Mouse (Mus musculus): ENCODE results near the gene Rad54l2. TPM values are rescaled to one million over a fixed set of nuclear protein-coding genes. Genes with fewer than 3 reads are reported as not detected.

Gene Rad54l2
- total RNA-seq, 2 experiments from 2014 or later, result 16.5 to 17.1 TPM

DNA sequence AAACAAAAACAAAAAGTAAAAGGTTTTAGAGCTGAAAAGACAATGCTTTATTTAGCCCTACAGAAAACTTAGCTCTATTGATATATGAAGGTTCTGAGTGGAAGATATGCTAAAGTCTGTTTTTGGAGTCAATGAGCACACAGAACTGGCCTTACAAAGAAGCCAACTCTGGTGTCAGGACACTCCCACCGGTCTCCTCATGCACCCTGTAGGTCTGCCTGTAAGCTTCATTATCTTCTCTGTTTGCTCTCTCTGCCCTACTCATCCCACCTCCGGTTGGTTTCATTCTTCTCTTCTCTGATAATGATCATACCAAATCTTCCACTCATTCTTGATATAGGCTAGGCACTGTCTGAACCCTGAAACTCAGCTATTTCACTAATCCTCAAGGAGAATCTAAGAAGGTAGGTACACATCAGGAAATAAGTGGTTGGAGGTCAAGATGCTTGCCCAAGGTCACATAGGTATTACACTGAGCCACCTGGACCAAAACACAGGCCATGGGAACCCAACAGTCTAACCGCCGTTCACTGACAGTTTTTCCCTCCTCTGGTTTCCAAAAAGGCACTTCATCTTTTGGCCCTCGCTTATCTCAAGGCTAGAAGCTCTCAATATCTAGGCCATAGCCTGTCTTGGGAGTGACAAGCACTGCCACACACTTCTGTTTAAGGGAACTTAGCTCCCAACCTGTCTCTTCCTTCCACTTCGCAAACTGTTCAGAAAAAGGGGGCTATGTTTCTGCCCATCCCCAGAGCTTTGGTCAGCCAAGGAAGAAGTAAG, 104.7 kb downstream of the Rad54l2 start:
- no peak for DNase-seq (ENCODE audit: low spot score in 2 of 2)
- intact Hi-C loops (cut with DNase I), result no loop called here

DNA sequence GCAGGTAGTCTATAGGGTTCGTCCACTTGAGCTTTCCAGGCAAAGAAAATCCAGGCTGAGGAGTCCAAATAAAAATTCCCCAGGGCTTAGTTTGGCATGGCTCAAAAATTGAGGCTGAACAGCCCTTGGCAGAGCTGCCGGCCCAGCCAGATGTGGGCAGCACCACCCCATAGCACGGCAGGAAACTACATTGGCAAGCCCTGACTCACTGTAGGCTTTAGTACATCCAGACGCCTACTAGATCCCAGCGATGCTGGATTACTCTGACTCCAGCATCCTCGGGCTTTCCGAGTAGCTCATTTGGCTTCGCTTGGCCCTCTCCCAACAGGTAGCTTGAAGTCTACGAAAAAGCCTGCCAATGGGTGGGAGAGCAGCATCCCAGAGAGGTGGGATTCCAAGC, 108.0 kb downstream of the Rad54l2 start:
- peak in 1 of 2 experiments; percentile 72 for DNase-seq (ENCODE audit: low spot score in 2 of 2)
- intact Hi-C loops (cut with DNase I), result no loop called here

DNA sequence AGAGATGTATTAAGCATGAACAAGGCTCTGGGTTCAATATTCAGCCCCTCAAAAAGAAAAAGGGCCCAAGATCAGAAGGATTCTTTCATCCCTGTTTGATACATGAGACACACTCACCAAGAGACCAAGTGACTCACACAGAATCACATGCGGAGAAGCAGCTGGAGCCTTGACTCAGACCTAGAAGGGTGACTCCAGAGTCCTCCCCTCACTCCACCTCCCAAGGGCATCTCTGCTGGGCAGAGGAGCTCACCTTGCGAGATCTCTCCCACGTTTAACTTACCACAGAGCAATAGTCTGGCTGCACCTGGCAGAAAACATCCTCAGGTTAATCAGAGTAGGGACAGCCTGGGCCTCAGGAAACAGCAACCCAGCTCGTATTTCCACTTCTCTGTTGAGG, 110.8 kb downstream of the Rad54l2 start:
- no peak for DNase-seq (ENCODE audit: low spot score in 2 of 2)
- intact Hi-C loops (cut with DNase I), result no loop called here

DNA sequence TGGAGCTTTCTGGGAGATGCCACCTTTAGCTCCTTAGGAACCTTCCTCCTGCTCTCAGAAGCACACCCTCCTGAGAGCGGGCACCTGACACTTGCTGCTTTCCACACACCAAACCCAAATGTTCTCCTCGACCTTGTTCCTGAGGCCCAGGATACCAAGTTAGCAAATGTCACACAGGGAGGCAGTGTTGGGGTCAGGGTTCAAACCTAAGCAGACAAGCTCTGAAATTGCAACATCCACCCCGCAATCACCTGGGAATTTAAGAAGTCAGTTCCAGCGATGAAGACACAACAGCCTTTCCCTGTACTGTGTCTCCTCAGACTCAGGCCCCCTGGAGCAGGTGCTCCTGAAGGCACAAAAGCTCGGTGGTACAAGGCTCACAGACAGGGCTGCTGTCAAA, 111.3 kb downstream of the Rad54l2 start:
- intact Hi-C loops (cut with DNase I), result no loop called here
- DNase-seq (ENCODE audit: low spot score in 2 of 2), result no peak

DNA sequence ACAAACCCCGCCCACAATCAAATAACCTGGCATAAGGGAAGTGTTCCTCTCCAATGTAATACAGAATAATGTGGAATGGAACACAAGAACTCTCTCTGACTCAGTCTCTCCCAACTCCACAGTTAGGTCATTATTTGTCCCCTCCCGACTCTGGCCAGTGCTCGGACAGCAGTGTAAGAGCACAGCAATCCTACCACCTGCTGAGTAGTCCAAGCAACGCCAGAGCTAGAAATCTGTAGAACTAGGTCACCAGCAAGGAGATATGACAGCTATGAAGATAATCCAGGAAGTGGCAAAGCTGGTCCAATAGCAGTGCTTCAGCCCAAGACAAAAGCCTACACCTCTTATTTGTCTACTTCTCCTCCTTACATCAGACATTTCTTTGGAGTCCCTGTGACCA, 112.4 kb downstream of the Rad54l2 start:
- DNase-seq (ENCODE audit: low spot score in 2 of 2), result no peak
- intact Hi-C loops (cut with DNase I), result no loop called here

DNA sequence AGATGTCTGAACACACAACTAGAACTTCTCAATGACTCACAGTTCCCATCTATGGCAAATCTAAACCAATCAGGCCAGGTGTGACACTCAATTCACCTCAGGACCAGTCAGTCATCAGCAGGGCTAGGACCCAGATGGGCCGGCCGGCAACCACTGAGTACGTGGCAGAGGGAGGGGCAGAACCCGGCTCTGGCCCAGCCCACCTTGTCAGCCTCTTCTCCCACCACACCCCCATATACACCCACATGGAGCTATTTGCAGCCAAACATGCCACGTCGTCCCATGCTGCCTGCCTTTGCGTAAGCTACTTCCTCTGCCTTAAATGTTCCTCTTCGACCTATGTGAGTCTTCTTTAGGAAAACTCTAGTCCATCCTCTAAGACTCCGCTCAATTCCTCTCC, 113.0 kb downstream of the Rad54l2 start:
- DNase-seq (ENCODE audit: low spot score in 2 of 2), result peak in 1 of 2 experiments; percentile 80
- intact Hi-C loops (cut with DNase I), result loop anchor here (2.0 kb wide), 1 partner anchor 211 kb away; the partner anchor contains the start of gene Rbm15b

DNA sequence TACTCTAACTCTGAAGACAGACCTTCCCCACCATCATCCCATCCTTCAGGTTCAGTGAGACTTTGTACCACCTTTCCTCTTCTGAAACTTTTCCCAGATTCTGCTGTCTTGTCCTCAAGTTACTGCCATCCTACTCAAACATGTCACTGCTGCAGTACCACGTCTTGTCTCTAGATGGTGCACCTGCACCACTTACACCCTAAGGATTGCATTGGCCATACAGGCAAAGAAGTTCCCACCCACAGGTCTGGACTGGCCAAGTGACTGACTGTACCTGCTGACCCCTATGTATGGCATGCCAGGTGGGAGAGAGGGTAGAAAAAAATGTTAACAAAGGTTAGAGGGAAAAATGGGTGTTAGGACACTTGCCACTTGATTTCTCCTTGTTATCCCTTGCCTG, 113.5 kb downstream of the Rad54l2 start:
- peak; percentile 87 to 93 for DNase-seq (ENCODE audit: low spot score in 2 of 2)
- intact Hi-C loops (cut with DNase I), result loop anchor here (2.0 kb wide), 1 partner anchor 211 kb away; the partner anchor contains the start of gene Rbm15b

DNA sequence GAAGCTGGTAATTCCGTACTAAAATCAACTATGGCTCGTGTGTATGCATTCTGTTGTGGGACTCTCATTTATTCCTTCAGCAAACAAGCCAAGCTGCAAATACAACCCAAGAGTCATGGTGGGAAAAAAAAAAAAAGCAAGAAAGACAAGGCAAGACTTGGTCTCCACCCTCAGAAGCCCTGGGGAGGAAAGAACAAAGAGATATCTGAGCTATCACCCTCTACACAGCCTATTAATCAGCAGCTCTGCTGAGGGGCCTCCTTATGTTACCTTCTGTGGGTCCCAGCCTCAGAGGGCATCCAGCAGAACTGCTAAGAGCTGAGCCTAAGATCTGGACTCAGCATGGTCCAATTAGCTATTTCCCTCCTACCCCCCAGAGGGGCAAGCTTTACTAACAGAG, 115.1 kb downstream of the Rad54l2 start:
- intact Hi-C loops (cut with DNase I), result loop anchor here (2.0 kb wide), 1 partner anchor 213 kb away; the partner anchor contains the start of gene Rbm15b
- DNase-seq (ENCODE audit: low spot score in 2 of 2), result no peak

DNA sequence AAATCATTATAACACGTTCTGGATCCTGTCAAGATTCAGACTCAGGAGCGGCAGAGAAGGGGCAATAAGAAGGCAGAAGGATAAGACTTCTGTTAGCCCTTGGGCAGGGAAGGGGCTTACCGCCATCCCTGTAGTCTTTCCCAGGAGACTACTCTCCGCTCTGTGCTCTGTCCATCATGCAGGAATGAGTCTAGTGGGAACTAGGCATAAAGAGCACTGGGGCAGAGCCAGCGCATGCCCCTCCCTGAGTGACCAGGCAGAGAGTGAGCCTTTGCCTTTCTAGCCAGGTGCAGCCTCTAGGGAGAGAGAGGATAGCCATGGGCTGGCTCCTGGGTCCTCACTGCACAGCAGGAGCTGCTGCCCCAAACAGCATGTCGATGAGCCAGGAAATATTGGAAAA, 124.1 kb downstream of the Rad54l2 start:
- intact Hi-C loops (cut with DNase I), result no loop called here
- no peak for DNase-seq (ENCODE audit: low spot score in 2 of 2)

DNA sequence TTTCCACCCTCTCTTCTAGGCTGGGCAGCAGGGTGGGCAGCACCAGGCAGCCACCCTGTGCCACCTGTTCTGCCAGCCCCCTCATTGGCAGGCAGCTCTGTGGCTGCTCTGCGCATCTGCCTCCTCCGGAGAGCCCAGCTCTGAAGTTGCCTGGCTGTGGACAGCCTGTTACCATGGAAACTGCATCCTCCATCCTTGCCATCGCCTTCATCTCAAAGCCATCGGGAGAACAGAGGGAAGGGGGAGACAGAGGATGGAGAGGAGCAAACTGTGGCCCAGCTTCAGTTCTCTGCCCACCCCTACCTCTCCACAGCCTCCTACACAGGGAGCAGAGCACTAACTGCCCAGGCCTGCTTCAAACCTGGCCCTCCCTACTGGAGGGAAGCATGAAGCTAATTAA, 124.6 kb downstream of the Rad54l2 start:
- DNase-seq (ENCODE audit: low spot score in 2 of 2), result peak; percentile 80 to 96
- intact Hi-C loops (cut with DNase I), result no loop called here

DNA sequence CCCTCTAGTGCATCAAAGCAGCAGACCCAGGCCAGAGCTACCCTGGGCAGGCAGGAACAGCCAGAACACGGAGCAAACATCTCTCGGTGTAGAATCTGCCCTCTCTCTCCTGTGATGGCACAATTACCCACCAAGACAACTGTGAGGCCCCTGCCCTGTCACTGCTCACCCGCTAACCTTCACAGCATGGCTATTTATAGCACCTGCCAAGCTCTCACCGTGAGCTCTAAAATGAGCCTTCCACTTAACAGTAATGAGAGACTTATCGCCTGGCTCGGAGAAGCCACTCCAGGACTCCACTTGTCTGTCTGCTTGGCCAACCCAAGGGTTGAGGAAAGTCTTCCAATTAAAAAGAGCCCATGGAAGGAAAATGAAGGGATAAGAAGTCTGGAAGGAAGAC, 125.8 kb downstream of the Rad54l2 start:
- no peak for DNase-seq (ENCODE audit: low spot score in 2 of 2)
- intact Hi-C loops (cut with DNase I), result no loop called here

DNA sequence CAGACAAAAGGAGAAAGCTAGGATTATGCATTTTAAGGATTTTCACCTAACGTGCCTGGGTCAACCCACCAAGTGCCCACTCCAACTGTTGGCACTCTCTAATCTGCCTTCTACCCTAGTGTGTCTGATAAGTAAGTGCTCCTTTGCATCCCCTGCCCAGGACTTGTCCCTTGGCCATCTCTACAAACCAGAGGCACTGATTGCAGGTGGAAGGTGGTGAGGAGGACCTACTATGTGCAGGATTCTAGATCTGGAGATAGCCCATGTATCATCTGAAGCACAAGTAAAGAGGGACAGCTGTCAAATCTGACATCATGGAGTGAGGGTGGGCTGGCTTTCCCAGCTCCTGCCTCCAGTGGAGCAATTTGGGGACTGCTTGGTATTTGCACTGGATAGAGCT, 129.1 kb downstream of the Rad54l2 start:
- intact Hi-C loops (cut with DNase I), result no loop called here
- no peak for DNase-seq (ENCODE audit: low spot score in 2 of 2)

DNA sequence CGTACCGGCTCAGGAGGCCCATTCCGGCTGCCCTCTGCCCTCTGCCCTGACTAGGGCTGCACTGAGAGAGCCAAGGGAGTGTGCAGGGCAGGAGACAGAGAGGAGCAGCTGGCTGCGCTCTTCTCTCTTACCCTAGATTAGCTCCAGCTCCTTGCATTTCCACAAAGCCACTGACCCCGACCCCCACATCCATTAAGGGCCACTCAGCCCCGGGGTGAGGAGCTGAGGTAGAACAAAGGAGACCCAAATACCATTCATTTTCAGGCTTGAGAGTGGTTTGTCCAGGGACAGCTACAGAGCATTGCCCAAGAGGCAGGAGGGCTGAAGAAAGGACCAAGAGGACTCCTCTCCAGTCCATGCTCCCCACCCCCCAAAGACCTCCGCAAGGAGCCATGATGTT, 129.6 kb downstream of the Rad54l2 start:
- no peak for DNase-seq (ENCODE audit: low spot score in 2 of 2)
- intact Hi-C loops (cut with DNase I), result no loop called here

DNA sequence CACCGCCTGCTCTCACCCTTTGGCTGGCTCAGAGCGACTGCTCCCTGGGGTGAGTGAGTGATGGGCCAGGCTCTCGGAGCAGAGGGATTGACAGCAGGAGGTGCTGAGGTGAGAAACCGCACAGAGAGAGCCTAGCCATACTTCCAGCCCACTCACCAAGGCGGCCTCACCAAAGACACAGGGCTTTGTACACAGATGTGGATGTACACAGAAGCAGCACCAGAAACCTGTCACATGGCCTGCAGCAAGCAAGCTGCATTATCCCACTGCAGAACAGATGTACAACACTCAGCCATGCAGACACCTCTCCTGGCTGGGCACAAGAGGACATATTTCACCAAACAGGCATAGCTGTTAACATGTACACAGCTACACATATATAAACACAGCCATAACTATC, 131.4 kb downstream of the Rad54l2 start:
- intact Hi-C loops (cut with DNase I), result no loop called here
- no peak for DNase-seq (ENCODE audit: low spot score in 2 of 2)

DNA sequence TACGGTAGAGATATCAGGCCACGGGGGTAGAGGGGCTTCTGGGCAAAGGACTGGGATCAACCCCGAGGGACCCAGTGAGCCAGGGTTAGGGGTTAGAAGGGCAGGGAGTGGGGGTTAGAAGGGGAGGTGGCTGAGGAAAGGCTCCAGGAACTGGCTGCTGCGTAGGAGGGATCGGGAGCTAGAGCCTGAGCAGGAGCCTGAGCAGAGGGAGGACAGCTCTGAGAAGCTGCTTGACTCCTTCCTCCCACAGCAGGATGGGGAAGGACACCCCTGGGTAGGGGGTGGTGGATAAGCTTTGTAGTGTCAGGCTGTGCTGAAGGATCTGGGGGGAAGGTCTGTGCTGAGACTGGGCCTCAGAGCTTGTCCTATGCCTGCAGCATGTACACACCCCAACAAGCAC, 132.2 kb downstream of the Rad54l2 start:
- no peak for DNase-seq (ENCODE audit: low spot score in 2 of 2)
- intact Hi-C loops (cut with DNase I), result no loop called here

DNA sequence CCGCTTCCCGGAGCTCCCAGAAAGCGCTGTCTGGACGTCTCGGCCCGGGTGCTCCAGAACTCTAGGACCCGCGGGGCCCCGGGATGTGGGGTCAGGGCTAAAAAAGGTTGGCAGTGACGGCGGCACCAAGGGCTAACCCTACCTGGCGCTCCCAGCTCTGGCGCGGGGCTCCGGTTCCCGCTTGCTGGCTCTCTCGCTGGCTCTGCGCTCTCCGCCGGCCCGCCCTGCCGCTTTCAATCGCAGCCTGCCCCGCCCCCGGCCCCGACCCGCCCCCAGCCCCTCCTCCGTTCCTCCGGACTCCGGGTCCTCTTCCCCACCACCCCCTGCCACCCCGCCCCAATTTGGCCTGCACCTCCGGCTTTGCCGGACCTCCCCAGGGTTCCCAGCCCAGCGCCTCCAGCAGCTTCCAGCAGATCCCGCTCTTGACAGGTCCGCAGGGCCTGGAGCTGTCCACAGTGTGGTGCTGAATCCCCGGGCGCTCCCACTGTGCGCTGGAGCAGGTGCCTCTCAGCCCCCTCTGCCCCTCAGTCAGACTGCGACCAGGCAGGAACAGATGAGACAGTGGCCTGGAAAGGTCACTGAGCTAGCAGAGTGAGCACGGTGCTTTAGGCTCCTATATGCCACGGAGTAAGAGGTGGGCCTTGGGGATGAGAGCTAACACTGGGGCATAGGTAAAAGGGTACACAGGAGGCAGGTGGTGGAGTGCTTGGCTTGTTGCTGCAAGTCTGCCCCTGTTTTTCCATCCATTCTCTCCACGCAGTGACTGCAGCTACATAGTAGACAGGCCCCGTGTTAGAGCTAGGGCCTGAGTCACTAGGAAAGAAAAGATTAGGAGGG, 132.9 kb downstream of the Rad54l2 start, which contains the start of gene Grm2:
Gene Grm2, minus strand, starts transcription at position 199 of the 837 bp plus-strand sequence.
- no peak for DNase-seq (ENCODE audit: low spot score in 2 of 2)
- intact Hi-C loops (cut with DNase I), result no loop called here

DNA sequence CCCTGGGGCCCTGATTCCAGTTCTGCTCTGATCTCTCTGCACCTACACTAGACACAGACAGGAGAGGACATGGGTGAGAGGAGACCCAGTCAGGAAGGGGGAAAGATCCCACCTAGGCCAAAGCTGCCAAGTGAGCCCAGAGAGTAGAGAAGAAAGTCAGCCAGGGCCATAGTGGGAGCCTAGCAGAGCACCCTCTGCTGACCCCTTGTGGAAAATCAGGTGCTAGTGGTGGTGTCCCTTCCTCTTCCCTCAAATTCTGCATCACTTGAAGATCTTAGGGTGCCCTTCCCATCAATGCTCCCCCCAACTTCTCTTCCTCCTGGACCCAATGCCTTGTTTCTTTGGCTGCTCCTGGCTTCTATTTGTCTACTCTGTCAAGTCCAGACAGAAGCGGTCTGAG, 136.3 kb downstream of the Rad54l2 start:
- DNase-seq (ENCODE audit: low spot score in 2 of 2), result no peak
- intact Hi-C loops (cut with DNase I), result loop anchor here (2.0 kb wide), 1 partner anchor 52 kb away; no protein-coding TSS in a partner anchor

DNA sequence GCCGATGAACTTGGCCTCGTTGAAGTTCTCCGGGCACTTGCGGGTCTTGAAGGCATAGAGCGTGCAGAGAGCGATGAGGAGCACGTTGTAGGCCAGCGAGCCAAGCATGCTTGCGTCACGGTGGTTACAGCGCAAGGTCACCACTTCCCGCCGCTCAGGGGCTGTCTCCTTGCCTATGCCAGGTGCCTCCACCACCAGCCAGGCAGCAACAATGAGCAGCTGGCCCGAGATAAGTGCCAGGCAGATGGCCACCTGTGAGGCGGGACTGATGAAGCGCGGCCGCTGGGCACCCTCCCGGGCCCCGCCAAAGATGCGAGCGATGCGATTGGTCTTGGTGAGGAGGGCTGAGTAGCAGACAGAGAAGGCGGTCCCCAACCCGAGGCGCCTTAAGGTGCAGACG, 141.8 kb downstream of the Rad54l2 start:
- intact Hi-C loops (cut with DNase I), result no loop called here
- no peak for DNase-seq (ENCODE audit: low spot score in 2 of 2)

DNA sequence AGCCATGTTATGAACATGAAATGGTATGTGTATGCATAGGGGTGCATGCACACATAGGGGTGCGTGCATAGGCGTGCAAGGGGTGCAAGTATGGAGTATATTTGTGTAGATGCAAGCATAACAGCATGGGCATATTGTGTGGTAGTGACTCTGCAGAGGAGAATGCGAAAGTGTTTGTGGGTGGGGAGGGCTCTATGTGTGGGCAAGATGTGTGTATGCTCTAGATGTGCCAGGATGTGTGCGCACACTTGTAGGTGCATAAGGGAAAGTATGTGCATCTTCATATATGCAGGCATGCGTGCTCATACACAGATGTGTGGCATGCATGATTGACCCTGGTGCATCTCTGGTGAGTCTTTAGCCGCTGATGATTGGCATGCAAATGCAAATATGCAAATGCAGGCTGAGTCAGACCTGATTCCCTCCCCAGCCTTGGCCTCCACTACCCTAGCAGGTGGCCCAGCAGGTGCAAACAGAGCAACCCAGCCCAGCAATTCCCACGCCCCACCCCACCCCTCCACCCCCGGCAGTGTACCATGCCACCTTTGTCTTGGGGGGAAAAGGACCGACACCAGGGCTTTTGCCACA, 143.2 kb downstream of the Rad54l2 start:
- intact Hi-C loops (cut with DNase I), result no loop called here
- DNase-seq (ENCODE audit: low spot score in 2 of 2), result peak in 1 of 2 experiments; percentile 66

DNA sequence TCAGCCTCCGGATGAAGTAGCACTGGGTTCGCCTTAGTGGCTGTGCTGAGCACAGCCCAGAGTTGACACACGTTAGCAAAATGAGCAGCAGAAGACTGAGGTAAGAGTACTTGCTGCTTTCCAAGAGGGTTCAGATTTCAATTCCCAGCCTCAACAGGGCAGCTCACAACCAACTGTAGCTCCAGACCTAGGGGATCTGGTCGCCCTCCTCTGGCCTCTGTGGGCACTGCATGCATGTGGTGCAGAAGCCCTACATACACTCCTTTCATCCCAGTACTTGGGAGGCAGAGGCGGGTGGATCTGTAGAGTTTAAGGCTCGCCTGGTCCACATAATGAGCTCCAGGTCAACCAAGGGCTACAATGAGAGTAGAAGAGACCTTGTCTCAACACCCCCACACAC, 145.2 kb downstream of the Rad54l2 start:
- intact Hi-C loops (cut with DNase I), result loop anchor here (2.0 to 5.0 kb wide), 2 partner anchors 45 to 111 kb away; no protein-coding TSS in a partner anchor
- no peak for DNase-seq (ENCODE audit: low spot score in 2 of 2)

All from left cerebral cortex, postnatal 25 days (tissue).